Mouse (Mus musculus) intestine, embryonic 16.5 days (tissue): ENCODE results near the gene Il17c. TPM values are rescaled to one million over a fixed set of nuclear protein-coding genes. Genes with fewer than 3 reads are reported as not detected.

Experiments used
- ATAC-seq: fragments of 200-750 bp; cut with Nextera tagmentation; 2 replicates; pipeline ENCODE4 v1.8.0; 2017; ENCODE audit warnings: moderate TSS enrichment, moderate library complexity
- H3K27ac ChIP-seq: fragments of 300-500 bp; sonication (generic); 2 replicates; pipeline ENCODE4 v1.5.1; 2014; ENCODE audit warnings: mild to moderate bottlenecking, low read length
- H3K27me3 ChIP-seq: fragments of 300-500 bp; sonication (generic); replicated peaks from 2 replicates; pipeline ENCODE4 v1.6.1; 2014; ENCODE audit warnings: low read length, control low read depth, mixed read lengths; ENCODE audit not compliant: control insufficient read depth, insufficient read depth
- H3K36me3 ChIP-seq: fragments of 300-500 bp; sonication (generic); 2 replicates; pipeline ENCODE4 v1.6.1; 2014; ENCODE audit warnings: low read length, control low read depth; ENCODE audit not compliant: control insufficient read depth, insufficient read depth
- H3K4me1 ChIP-seq: fragments of 300-500 bp; sonication (generic); 2 replicates; pipeline ENCODE4 v1.6.1; 2014; ENCODE audit warnings: low read length, control low read depth, mixed read lengths; ENCODE audit not compliant: control insufficient read depth, insufficient read depth
- H3K4me2 ChIP-seq: fragments of 300-500 bp; sonication (generic); 2 replicates; pipeline ENCODE4 v1.6.1; 2014; ENCODE audit warnings: low read depth, low read length, control low read depth
- H3K4me3 ChIP-seq: fragments of 300-500 bp; sonication (generic); 2 replicates; pipeline ENCODE4 v1.5.1; 2014; ENCODE audit warnings: mild to moderate bottlenecking, low read length
- H3K9ac ChIP-seq: fragments of 300-500 bp; sonication (generic); 2 replicates; pipeline ENCODE4 v1.6.1; 2014; ENCODE audit warnings: low read depth, low read length
- H3K9me3 ChIP-seq: fragments of 300-500 bp; sonication (generic); 2 replicates; pipeline ENCODE4 v1.6.1; 2016; ENCODE audit warnings: low read length, control low read depth; ENCODE audit not compliant: control insufficient read depth
- WGBS: fragments of 180-500 bp; shearing (Covaris S2); extraction: QIAGEN DNeasy Blood & Tissue Kit; methylation state at CpG from one replicate; pipeline ENCODE4 v1.1.7; 2014; 5-methylcytosine and 5-hydroxymethylcytosine counted together
- polyA plus RNA-seq: library from polyadenylated mRNA; unstranded; fragments of >200 nt; fragmentation: Nextera tagmentation; extraction: Ambion mirVana; gene quantifications from 2 replicates; pipeline ENCODE4 v1.2.1, GENCODE M21; 2015

The Il17c gene
- polyA plus RNA-seq, 1 experiment from 2014 or later: not detected

DNA sequence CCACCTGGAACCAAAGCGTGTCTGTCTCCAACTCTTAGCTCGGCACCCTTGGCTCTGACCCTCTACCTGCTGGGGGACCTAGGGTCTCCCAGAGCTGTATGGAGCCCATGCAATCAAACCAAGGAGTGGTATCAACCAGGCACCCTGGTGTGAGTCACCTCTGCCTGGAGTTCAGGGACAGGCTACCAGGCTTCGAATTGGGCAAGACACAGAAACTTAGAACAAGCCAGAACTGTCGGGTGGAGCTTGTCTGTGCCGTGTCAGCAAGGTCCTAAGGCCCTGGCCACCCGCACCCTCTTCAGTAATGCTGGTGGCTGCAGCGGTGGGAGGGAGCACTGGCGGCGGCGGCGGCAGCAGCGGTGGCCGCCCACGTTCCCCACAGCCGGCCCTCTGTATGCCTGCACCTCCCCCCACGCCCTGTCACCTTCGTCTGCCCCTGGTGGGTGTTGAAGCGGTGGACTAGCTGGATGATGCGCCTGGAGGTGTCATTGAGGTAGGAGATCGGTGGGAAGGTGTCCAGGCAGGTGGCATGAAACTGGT lies 14.8 kb downstream of the Il17c start:
- Histone ChIP-seq H3K27me3 (no peaks in the 10 kb centered on the region), H3K4me2 (no peak overlapping the region), H3K27ac (no peak overlapping the region), H3K9me3 (no peaks in the 10 kb centered on the region), H3K9ac (no peak overlapping the region), H3K4me1 (peaks cover 16% of the 10 kb centered on the region), H3K36me3 (peaks cover 19% of the 10 kb centered on the region), H3K4me3 (no peak overlapping the region)
- ATAC-seq: no peak
- WGBS: 84% methylated on average over 20 of the region's 20 CpGs

DNA sequence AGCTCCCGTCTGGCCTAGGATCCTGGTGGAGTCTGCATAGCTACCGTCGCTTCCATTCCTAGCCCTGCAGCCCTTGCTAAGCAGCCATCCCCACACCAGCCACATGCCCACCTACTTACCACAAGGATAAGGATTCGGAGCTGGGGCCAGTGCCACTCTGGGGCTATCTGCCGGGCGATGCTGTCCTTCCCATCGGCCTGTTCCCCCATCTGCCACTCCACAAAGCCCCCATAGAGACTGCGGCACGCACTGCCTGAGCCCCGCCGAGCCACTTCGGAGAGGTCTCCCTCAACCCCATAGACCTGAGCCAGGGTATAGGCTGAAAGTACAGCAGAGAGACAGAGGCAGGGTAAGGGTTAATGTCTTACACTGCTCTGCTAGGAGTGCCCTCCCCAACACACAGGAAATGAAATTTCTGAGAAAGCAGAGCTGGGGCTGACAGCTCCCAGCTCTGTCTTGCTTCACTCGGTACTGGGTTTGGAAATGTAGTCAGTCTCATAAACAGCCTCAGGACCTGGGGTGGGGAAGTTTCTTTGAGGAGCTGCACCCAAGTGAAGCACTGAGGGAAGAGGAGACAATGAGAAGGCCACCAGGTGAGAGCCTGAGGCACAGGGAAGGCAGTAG lies 16.0 kb downstream of the Il17c start:
- H3K4me2 ChIP-seq: no peak overlapping the region
- no peak for ATAC-seq
- H3K9me3 ChIP-seq: no peaks in the 10 kb centered on the region
- H3K36me3 ChIP-seq: peaks cover 19% of the 10 kb centered on the region
- 76% methylated on average over 13 of the region's 13 CpGs for WGBS
- H3K27me3 ChIP-seq: no peaks in the 10 kb centered on the region
- H3K9ac ChIP-seq: peak overlapping the region; percentile 21; the same call in 1 of the 2 replicates
- H3K4me1 ChIP-seq: peaks cover 18% of the 10 kb centered on the region
- H3K4me3 ChIP-seq: no peak overlapping the region
- peak overlapping the region; percentile 23; the same call in 1 of the 2 replicates for H3K27ac ChIP-seq

DNA sequence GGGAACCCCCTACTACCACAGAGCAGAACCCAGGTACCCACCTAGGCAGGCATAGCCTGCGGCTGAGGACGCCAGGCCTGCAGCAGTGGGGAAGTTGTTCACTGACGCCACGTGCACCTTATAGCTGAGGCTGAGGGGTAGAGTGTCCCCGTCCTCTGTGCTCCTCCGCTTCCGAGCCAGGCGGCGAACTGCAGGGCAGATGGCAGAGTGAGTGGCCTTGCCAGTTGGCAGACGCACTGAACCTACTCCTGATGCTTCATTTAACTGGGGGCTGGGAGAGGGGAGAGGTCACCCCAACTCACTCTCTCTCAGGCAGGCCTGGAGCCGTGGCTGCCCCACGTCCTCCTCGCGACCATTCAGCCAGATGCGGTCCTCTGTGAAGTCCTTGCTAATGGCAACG lies 17.5 kb downstream of the Il17c start:
- H3K4me1 ChIP-seq: peaks cover 13% of the 10 kb centered on the region
- H3K4me2 ChIP-seq: no peak overlapping the region
- no peak overlapping the region for H3K4me3 ChIP-seq
- no peak overlapping the region for H3K27ac ChIP-seq
- no peak for ATAC-seq
- H3K9ac ChIP-seq: no peak overlapping the region
- no peaks in the 10 kb centered on the region for H3K9me3 ChIP-seq
- H3K36me3 ChIP-seq: peaks cover 19% of the 10 kb centered on the region
- H3K27me3 ChIP-seq: no peaks in the 10 kb centered on the region
- WGBS: 93% methylated on average over 16 of the region's 16 CpGs

DNA sequence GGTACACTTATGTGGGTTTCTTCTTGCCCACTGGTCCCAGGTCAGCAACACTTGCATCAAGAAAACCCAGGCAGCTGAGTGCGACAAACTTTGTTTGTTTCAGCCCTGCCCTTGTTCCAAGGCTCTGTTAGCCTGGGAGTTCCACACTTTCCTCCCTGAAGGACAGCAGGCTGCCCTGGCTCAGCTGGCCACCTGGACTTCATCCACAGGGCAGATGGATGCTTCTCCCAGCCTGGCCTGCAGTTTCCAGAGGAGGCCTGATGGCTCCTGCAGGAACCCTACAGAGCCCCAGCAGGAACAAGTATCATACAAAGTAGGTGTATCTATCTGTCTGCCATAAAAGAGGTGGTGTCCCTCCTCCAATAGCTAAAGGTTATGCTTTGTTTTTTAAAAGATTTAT lies 19.5 kb downstream of the Il17c start:
- Histone ChIP-seq H3K36me3 (peaks cover 13% of the 10 kb centered on the region), H3K4me3 (no peak overlapping the region), H3K27me3 (no peaks in the 10 kb centered on the region), H3K4me1 (peaks cover 27% of the 10 kb centered on the region), H3K9me3 (no peaks in the 10 kb centered on the region), H3K27ac (no peak overlapping the region), H3K9ac (no peak overlapping the region), H3K4me2 (no peak overlapping the region)
- 91% methylated on average over 1 of the region's 1 CpGs for WGBS
- ATAC-seq: no peak

DNA sequence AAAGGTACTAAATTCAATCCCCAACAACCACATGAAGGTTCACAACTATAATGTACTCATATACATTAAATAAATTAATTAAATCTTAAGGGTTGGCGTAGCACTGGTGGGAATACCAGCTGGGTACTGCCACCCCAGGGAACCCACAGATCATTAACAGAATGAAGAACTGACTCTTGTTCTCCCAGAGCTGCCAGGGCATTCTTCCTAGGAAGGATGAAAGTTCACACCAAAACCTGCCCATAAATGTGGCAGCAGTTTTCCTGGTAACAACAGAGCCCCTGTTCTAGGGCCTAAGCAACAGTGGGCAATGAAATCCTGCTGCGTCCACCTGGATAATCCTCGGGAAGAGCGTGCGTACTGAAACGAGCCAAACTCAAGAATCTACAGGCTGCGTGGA lies 20.5 kb downstream of the Il17c start:
- no peak overlapping the region for H3K27ac ChIP-seq
- H3K27me3 ChIP-seq: no peaks in the 10 kb centered on the region
- peak overlapping the region; percentile 85 for H3K4me3 ChIP-seq
- peaks cover 7% of the 10 kb centered on the region for H3K36me3 ChIP-seq
- no peak for ATAC-seq
- H3K9ac ChIP-seq: peak overlapping the region; percentile 82
- H3K4me2 ChIP-seq: peak overlapping the region; percentile 93
- H3K9me3 ChIP-seq: no peaks in the 10 kb centered on the region
- peaks cover 27% of the 10 kb centered on the region for H3K4me1 ChIP-seq
- 17% methylated on average over 7 of the region's 7 CpGs for WGBS

DNA sequence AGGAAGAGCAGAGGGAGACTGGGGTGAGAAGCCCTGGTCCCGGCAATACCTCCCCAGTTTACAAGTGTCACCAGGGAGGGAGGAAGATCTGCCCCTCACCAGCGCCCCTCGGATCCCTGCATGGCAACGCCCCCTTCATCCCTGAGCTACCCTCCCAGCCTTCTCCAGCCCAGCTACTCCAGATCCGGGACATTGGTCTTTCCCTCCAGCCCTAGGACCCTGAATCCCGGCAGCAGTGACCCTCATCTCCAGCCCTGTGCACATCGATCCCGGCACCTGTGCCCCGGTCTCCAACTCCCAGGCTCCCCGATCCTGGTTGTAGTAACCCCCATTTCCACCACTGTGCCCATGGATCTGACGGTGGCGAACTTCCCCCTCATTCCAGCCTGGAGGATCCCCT lies 21.0 kb downstream of the Il17c start:
- peak overlapping the region; percentile 85 for H3K4me3 ChIP-seq
- peaks cover 27% of the 10 kb centered on the region for H3K4me1 ChIP-seq
- H3K36me3 ChIP-seq: peaks cover 7% of the 10 kb centered on the region
- peak overlapping the region; percentile 93 for H3K4me2 ChIP-seq
- ATAC-seq: peak; percentile 9
- WGBS: under 1% methylated on average over 12 of the region's 12 CpGs
- peak overlapping the region; percentile 82 for H3K9ac ChIP-seq
- H3K27me3 ChIP-seq: no peaks in the 10 kb centered on the region
- H3K27ac ChIP-seq: peak overlapping the region; percentile 72
- H3K9me3 ChIP-seq: no peaks in the 10 kb centered on the region

DNA sequence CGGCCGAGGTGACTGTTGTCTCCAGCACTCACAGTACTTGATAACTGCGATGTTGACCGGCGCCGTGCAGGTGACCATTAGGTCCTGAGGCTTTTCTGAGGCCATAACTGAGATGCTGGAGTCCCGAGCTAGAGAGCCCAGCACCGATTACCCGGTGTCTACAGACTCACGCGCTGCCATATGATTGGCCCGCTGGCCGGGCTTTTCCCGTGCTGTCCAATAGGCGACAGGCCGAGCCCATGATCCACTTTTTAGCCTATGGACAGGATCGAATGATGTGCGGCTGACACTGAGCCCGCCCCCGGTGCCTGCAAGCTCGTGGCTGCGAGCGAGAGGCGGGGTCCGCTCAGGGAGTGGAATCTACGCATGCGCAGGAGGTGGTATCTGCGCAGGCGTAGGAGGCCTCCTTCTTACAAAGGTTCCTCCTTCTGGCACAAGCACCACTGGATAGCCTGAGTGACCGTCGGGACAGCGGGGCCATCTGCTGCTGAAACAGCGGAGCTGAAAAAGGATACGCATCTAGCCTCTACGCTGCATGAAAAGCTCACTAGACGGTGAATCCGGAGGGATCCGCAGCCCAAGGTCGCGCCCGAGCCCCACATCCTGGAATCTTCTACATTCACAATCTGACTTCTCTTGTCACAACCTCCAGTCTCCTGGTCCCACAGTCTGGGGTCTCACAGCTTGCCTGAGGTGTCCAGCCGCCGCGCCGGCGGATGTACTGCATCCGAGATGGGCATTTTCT lies 21.6 kb downstream of the Il17c start, which contains the start of gene Mvd:
Mvd (minus strand) TSS at position 161 of the 745 bp plus-strand sequence.
- under 1% methylated on average over 47 of the region's 47 CpGs for WGBS
- Histone ChIP-seq H3K36me3 (peaks cover 7% of the 10 kb centered on the region), H3K27me3 (no peaks in the 10 kb centered on the region), H3K4me1 (peaks cover 26% of the 10 kb centered on the region), H3K27ac (peak within 1 kb of the TSS; percentile 98), H3K4me3 (peak within 1 kb of the TSS; percentile 85), H3K9me3 (no peaks in the 10 kb centered on the region), H3K4me2 (peak within 1 kb of the TSS; percentile 93), H3K9ac (peak within 1 kb of the TSS; percentile 82)
- peak; percentile 98 for ATAC-seq

DNA sequence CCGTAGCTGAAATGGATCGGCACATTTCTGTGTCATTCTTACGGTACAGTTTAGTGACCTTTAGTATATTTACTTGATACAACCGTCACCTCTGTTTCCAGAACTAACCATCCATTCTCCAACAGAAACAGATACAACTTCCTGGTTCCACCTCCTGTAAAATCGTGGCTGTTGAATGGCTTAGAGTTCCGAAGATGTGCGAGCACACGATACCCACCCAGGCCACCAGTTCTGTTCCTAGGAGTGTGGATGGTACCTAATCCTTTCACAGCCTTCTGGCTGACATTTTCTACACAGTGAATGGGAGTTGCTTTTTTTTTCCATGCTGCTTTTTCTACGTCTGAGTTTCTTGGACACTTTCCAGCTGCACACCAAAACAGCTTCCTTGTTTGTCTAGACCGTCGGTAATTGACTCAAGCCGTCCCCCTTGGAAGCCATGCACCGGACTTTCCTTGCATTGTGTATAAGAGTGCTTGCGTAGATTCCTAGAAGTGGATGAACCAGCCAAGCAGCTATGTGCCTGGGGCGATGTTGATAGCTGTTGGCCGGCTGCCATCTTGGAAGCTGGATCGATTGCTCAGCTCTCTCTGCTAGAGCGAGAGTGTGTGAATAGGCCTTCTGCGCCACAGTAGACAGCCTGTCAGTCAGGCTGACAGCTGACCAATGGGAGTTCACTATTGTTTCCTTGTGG lies 22.4 kb downstream of the Il17c start:
- Histone ChIP-seq H3K9me3 (no peaks in the 10 kb centered on the region), H3K27me3 (no peaks in the 10 kb centered on the region), H3K4me3 (peak overlapping the region; percentile 63), H3K4me2 (peak overlapping the region; percentile 93), H3K4me1 (peaks cover 23% of the 10 kb centered on the region), H3K36me3 (peaks cover 6% of the 10 kb centered on the region), H3K9ac (peak overlapping the region; percentile 74), H3K27ac (peak overlapping the region; percentile 98)
- 2% methylated on average over 19 of the region's 19 CpGs for WGBS
- peak; percentile 65 for ATAC-seq

DNA sequence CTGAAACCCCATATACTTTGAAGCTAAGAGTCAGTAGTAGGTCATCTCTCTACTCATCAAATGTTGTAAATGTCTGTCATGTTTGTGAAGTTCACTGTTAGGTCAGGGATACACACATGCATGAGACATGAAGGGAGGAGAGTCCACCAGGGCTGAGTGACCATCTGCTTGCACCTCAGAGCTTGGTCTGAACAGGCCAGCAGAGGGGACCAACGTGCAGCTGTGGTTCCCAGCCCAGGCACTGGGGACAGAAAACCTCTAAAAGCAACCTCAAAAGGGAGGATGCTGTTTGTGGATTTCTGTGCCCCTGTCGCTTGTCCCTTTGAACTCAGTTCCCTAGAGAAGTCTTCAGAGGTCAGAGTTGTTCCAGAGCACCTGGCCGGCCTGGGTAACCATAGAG lies 23.4 kb downstream of the Il17c start:
- no peaks in the 10 kb centered on the region for H3K36me3 ChIP-seq
- no peak overlapping the region for H3K27ac ChIP-seq
- peaks cover 23% of the 10 kb centered on the region for H3K4me1 ChIP-seq
- ATAC-seq: no peak
- peak overlapping the region; percentile 93 for H3K4me2 ChIP-seq
- 58% methylated on average over 3 of the region's 3 CpGs for WGBS
- peak overlapping the region; percentile 63; the same call in 1 of the 2 replicates for H3K4me3 ChIP-seq
- no peaks in the 10 kb centered on the region for H3K9me3 ChIP-seq
- 0 out of 2 replicates have a peak overlapping the region, but pooled peaks have one; percentile 10 for H3K9ac ChIP-seq
- no peaks in the 10 kb centered on the region for H3K27me3 ChIP-seq
